Mouse (Mus musculus) cerebellum, postnatal 10 days (tissue): ENCODE data around the gene BC037034.

Experiments
- DNase-seq, 2 experiments: peaks; one replicate each; pipeline ENCODE4 v3.0.0; 2021; ENCODE audit warnings: mixed read lengths in 2 of 2

Gene BC037034

GRCm38 (mm10) chr5:138263260-138264206 is at the start of gene BC037034:
BC037034 (minus strand) TSS chr5:138264033.
- DNase-seq, result peak; percentile 97

- DNase-seq, result no peak
These were observed 49.0 kb upstream of the BC037034 start for GRCm38 (mm10) chr5:138312795-138313194.

GRCm38 (mm10) chr5:138299613-138300012 is 35.8 kb upstream of the BC037034 start:
- no peak for DNase-seq

GRCm38 (mm10) chr5:138294158-138294557 is 30.3 kb upstream of the BC037034 start:
- DNase-seq, result no peak

GRCm38 (mm10) chr5:138291638-138292037 is 27.8 kb upstream of the BC037034 start:
- DNase-seq, result no peak

- DNase-seq, result no peak
These were observed 24.0 kb upstream of the BC037034 start for GRCm38 (mm10) chr5:138287861-138288260.

GRCm38 (mm10) chr5:138283540-138283939 is 19.7 kb upstream of the BC037034 start:
- DNase-seq, result no peak

- DNase-seq, result no peak
These were observed 18.0 kb upstream of the BC037034 start for GRCm38 (mm10) chr5:138281798-138282197.

GRCm38 (mm10) chr5:138280829-138281228 is 17.0 kb upstream of the BC037034 start:
- no peak for DNase-seq

- no peak for DNase-seq
These were observed 16.6 kb upstream of the BC037034 start for GRCm38 (mm10) chr5:138280425-138280768.

GRCm38 (mm10) chr5:138279585-138280424 is 16.0 kb upstream of the BC037034 start, which contains the start of the genes Gm43720, Gpc2 and Stag3:
Gm43720 (minus strand) TSS chr5:138279958.
Gpc2 (minus strand) TSS chr5:138280005.
Stag3 (plus strand) TSS chr5:138280240.
- DNase-seq, result peak; percentile 95 to 98

- DNase-seq, result no peak
These were observed 14.2 kb upstream of the BC037034 start for GRCm38 (mm10) chr5:138277994-138278393.

GRCm38 (mm10) chr5:138275216-138276050 is 11.6 kb upstream of the BC037034 start:
- DNase-seq, result no peak

- DNase-seq, result no peak
These were observed 10.4 kb upstream of the BC037034 start for GRCm38 (mm10) chr5:138274186-138274585.

GRCm38 (mm10) chr5:138272409-138272923 is 8.6 kb upstream of the BC037034 start, which contains the start of gene Gal3st4:
Gal3st4 (minus strand) TSS chr5:138272840.
- no peak for DNase-seq

GRCm38 (mm10) chr5:138271232-138271631 is 7.4 kb upstream of the BC037034 start:
- no peak for DNase-seq

GRCm38 (mm10) chr5:138268980-138269379 is 5.1 kb upstream of the BC037034 start:
- DNase-seq, result no peak

GRCm38 (mm10) chr5:138267114-138267513 is 3.3 kb upstream of the BC037034 start:
- DNase-seq, result no peak

GRCm38 (mm10) chr5:138265712-138266111 is 1.9 kb upstream of the BC037034 start:
- DNase-seq, result no peak

- DNase-seq, result no peak
These were observed 360 bp upstream of the BC037034 start for GRCm38 (mm10) chr5:138264207-138264578.

- no peak for DNase-seq
These were observed 1.1 kb downstream of the BC037034 start for GRCm38 (mm10) chr5:138262582-138263240.

GRCm38 (mm10) chr5:138262001-138262400 is 1.8 kb downstream of the BC037034 start:
- DNase-seq, result no peak
